Mouse (Mus musculus) thymus, adult 18-20 months (tissue): ENCODE measurements around the gene Dnah2.
A peak's percentile ranks its signal among the peaks of the same experiment; 100 is the strongest.
"Not testable (repeated sequence)": the region's sequence is repeated elsewhere in the genome, so short reads cannot be mapped to it uniquely, and the experiment has no call there.

ENCODE experiments used
- DNase-seq, 2 experiments: peaks; one replicate each; pipeline ENCODE4 v3.0.0; 2022; ENCODE audit warnings: mixed read lengths in 2 of 2

The Dnah2 gene

DNA sequence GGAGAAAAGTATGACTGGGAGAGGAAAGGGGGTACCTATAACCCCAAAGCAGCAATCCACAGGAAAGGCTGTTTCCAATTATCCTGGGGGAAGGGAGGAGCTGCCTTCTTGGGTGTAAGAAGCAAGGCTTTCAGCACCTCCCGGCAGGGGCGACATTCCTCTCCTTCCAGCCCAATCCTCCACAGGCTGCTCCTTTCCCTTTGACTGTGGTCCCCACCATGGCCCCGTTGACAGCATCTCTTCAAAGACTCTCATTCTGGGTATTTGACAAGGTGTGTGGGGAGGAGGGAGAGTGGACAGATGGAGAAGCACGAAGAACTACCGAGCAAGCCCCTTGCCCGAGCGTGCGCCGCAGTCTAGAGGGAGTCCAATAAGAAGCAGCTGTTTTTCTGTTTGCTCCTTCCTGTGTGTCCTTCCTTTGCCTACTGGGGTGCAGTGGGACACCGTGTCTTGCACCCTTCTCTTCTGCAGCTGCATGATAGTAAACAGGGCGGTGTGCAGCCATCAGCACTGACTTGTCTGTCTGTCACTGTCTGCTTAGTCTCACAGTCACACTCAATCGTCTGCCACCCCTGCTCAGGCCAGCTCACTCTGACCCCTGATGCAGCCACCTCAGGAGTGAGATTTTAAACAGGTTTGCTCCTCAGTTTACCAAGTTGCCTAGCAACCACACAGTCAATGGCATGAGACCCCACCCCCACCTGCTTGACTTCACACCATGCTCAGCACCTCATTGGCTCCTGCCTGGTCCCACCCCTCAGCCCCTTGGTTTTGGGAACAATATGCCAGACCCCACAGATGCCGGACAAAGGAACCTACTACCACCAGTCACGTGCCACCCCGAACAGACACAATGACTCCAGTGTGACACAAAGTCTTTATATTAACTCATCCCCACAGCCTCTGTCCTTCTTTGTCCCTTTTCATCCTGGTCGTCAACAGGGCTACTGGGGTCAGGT is 12.3 kb upstream of the Dnah2 start:
- DNase-seq: no peak

DNA sequence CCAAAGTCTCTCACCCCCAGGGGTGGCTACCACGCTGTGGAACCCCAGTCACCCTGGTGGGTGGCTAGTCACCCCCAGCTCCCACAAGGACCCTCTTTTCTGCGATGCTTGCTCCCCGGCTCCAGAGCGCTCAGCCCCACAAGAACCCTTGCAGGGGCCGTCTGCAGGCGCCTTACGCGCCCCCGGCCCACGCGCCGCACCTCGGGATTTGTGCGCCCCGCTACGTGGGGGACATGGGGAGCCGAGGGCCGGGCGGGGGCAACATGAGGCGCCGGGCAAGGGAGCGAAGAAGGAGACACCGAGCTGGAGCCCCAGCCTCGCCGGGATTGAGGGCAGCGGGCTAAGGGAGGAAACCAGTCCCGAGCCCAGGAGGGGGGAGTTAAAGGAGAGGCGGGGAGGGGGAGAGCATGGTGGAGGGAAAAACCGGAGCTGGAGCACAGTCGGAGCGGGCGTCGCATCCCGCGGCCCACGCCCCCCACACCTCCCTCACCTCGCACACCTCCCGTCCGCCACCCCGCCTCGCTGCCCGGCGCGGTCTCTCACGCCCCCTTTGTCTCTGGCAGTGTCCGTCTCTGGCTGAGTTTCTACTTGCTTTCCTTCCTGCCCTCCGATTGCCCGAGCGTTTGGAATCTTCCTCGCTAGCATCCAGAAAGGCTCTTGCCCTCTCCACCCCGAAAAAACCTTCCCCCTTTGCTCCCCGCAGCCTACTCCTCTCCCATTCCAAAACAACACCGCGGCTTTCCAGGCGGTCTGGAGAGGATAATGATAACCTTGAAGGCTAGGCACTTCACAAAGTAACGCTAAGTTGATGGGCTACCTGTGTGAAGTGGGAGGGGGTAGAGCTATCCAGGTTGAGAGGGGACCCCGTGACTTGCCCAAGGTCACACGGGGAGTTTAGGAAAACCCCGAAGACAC is 11.2 kb upstream of the Dnah2 start, which contains the start of gene Efnb3:
Gene Efnb3 (minus strand): TSS at position 355 of the 915 bp plus-strand sequence.
- no peak for DNase-seq

DNA sequence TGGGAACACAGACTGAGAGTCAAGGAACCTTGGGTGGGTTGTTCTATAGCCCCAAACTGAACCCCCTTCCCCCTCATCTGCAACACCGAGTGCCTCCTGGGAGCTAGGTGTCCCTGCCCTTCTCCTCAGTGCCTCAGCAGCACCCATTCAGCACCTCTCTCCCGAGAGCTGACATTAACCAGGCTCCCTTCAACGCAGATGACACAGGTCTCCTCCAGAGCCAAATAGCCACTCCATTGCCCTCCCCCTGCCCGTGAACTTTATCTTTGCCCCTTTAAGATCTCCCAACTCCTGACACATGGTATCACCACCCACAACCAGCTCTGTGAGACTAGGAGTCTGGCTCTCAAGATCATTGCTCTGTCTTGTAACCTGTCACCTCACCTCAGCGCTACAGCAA is 10.3 kb upstream of the Dnah2 start:
- DNase-seq: no peak

DNA sequence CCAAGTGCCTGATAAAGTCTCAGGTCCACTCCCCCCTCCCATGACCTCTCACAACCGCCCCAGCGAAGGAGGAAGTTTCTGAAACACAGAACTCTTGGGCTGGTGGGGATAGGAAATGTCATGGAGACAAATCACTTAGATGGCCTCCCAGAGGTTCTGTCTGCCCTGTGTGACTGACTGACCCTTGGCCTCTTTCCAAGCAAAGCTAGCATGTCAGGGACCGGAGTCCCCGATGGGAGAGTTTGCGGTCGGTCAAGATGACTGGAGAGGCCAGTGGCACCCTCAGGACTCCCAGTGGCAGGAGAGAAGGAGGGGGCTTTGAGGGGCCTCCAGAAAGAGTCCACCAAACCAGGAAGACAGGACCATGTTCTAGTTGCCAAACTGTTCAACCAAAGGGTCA is 9.8 kb upstream of the Dnah2 start:
- no peak for DNase-seq

DNA sequence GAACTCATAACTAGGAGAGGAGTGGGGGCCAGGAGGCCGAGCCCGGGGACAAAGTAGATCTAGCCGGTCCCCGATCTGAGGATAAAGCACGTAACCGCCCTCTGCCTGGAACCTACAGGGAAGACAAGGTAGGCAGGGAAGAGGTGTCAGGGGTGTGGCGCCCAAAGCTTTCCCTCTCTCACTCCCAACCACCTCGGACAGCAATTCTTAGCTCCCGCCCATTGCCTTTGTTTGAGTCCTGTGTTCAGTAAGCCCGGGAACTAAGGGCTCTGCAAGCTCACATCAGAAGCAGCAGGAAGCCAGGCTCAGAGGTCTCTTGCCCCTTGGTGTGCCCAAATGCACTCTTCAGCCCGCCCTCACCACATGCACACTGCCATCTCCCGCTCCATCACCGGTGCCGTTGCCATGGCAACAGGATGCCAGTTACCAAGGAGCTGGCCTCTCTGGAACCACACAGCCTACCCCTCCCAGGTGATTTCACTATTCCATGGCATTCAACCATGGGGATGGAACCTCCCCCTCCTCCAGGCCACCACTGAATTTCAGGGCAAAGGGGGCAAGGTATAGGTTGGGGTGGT is 8.6 kb upstream of the Dnah2 start:
- DNase-seq: no peak

DNA sequence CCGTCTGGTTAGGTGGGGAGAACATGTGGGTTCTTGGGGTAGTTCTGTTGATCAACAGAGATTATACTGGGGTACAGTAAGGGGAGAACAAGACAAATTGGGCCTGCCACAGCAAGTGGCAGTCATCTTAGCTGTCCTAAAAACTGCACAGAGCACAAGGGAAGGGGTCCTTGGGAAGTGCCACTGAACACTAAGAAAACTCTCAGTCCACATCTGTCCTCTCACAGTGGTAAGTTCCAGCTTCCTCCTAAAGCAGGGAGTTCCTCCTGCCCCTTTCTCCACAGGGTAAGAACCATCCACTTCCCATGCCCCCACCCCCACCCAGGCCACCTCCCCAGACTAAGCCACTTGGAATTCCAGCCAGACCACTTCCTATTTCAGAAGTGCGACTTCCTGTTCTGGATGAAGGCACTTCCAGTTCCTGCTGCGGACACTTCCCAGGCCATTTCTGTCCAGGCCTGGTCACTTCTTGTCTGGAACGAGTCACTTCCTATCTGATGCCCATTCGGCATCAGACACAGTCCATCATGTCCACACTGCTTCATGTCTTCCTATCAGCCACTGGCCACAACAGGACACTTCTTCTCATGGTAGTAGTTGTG is 5.7 kb upstream of the Dnah2 start:
- no peak for DNase-seq

DNA sequence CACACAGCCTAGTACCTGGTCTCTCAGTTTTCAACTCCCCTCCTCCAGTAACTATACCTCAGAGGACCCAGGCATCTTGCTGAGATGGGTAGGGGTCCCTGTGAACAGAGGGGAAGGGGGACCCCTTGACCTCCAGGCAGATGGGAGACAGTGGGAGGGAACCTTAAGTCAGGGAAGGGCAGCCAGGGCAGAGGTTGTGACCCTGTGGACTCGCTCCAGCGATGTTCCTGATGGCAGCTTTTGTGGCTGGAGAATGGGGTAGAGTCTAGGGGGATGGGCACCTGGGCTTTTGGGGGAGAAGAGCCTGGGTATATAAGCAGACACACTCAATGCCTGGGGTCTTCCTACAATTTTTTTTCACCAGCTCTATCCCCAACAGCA is 4.4 kb upstream of the Dnah2 start:
- no peak for DNase-seq

DNA sequence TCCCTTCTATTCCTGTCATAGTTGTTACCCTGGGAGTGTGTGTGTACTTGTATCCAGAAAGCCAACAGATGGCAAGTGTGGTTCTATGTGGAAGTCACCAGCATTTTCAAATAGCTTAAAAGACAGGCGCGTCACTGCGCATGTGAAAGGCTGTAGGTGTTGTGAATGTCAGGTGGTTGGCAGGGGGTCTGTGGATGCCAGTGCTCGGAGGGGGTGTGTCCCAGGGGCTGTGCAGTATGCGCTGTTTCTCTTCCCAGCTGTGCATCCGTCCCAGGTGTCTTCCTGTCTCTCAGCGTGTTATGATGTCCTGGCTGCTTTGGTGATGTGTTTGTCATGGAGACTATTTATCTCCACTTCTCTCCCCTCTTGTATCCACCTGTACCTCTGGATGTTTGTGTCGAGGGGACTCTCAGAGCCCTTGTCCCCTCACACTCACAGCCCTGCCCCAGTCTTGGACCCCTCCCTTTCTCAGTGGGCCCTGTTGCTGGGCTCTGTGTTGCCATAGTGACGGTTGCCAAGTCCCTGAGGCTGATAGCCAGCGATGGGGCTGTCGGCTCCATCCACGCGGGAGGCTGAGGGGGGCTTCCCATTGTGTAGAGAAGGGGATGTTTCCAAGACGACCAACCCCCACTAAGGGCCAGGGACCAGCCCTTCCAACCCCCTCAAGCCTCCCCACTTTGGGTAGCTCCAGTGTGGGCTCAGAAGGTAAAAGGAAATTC is 3.9 kb upstream of the Dnah2 start:
- peak in 1 of 2 experiments; percentile 40 for DNase-seq

DNA sequence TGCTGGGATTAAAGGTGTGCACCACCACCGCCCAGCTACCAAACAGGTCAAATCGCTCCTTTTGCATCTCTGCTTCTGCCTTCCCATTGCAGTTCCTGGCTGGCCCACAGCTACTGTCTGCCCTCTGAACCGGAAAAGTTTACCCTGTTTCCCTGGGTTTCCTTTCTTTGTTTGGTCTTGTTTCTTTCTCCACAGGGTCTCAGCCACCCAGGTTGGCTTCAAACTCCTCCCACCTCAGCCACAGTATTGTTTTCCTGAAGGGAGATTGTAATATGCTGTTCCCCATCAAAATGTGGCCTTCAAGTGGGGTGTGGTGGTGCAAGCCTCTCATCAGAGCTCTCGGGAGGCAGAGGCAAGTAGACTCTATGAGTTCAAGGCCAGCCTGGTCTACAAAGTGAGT is 2.4 kb upstream of the Dnah2 start:
- DNase-seq: no peak

DNA sequence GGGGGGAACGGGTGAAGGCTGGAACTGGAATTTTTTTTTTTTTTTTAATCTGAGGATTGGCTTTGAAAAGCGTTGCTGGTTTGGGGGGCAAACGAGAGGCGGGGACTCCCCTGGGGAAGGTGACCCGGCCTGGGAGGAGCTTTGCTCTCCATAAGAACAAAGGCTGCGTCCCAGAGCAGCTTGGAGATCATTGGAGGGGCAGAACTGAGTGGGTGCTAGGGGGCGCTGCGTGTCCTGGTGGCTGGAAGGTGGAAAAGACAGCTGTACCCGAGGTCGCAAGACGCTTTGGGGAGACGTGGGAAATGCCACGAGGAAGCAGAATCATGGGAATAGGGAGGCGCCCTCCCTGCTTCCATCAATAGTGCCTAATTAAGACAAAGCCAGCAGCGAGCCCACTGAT is 1.8 kb downstream of the Dnah2 start:
- peak in 1 of 2 experiments; percentile 44 for DNase-seq

DNA sequence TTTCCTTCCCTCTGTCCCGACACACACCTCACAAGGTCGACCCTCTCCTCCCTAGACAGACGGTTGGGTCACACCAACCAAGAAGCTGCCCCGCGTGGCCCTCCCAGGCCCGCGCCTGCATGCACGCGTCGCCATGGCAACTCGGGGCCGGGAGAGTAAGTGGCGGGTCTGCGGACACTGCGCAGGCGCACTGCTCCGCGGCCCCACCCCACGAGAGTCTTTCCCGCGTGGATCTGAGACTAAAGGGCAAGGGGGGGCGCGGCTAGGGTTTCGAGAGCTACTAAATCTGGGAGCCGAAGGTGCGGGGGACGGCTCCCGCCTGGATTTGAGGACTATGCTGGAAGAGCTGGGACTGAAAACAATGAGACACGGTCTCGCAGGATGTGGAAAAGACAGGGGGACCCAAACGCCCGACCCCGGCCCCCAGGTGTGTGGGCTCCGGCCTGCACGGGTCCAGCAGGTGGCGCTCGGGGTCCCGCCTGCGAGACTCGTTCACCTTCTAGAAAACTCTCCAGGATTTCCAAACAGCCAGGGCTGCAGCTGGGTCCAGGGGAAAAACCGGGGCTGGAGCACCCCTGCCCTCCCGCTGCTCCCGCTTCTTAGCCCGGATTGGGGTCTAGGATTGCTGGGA is 2.4 kb downstream of the Dnah2 start:
- DNase-seq: peak; percentile 51 to 67

DNA sequence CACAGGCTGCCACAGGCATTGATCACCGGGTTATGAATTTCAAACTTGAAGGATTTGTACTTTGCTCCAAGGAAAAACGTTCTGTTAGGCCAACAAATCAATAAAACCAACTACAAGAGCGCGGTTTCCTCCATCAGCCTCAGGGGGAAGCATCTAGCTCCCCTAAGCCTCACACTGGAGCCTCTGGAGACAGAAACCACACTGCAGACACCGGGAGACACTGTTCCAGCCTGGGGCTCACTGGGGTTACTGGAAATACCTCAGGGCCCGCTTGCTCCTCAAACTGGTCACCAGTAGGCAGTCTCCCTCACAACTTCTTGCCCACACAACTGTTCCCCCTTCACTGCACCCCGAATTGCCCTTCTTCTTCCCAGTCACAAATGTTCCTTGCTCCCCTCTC is 3.0 kb downstream of the Dnah2 start:
- DNase-seq: no peak

DNA sequence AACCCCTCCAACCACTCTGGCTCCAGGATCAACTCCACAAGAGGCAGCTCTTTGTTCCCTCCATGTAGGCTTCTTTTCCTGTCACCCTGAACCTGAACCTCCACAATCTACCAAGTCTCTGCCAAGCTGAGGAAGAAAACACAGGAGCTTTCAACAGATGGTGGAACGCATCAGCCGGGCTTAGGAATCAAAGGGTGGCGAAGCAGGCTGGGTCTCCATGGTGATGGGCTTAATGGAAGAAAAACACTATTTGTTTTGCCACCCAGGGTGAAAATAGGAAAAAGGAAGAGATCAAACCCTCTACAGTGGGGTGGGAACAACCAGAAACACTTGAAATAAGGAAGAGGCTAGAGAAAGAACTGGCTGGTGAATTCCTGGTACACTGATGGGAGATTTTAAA is 5.3 kb downstream of the Dnah2 start:
- DNase-seq: no peak

DNA sequence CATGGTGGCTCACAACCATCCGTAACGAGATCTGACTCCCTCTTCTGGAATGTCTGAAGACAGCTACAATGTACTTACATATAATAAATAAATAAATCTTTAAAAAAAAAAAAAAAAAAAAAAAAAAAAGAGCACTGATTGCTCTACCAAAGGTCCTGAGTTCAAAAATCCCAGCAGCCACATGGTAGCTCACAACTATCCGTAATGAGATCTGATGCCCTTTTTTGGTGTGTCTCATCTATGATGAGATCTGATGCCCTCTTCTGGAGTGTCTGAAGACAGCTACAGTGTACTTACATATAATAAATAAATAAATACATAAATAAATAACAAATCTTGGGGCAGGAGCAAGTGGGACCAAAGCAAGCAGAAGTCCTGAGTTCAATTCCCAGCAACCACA is 7.2 kb downstream of the Dnah2 start:
- not testable (repeated sequence) for DNase-seq

DNA sequence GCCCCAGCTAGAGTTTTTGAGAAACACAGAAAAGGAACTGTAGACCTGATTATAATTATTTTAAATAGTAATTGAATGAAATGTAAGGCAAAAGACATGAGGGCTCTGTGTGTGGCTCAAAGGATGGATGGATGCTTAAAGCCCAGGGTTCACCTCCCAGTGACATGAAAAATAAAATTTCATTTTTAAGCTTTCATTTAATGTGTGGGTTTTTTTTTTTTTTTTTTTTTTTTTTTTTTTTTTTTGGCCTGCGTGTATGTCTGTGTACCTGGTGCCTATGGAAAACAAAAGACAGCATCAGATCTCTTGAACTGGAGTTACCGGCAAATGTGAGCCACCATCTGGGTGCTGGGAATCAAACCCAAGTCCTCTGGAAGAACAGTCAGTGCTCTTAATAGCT is 8.2 kb downstream of the Dnah2 start:
- DNase-seq: no peak

DNA sequence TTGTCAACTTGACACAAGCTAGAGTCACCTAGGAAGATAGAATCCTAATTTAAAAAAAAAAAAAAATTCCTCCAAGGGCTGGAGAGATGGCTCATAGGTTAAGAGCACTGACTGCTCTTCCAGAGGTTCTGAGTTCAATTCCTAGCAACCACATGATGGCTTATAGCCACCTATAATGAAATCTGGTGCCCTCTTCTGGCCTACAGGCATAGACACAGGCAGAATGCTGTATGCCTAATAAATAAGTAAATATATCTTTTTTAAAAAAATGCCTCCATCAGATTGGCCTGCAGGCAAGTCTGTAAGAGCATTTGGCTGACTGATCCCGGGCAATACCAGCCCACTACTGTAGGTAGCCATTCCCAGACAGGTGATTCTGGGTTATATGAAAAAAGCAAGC is 13.9 kb downstream of the Dnah2 start:
- no peak for DNase-seq

DNA sequence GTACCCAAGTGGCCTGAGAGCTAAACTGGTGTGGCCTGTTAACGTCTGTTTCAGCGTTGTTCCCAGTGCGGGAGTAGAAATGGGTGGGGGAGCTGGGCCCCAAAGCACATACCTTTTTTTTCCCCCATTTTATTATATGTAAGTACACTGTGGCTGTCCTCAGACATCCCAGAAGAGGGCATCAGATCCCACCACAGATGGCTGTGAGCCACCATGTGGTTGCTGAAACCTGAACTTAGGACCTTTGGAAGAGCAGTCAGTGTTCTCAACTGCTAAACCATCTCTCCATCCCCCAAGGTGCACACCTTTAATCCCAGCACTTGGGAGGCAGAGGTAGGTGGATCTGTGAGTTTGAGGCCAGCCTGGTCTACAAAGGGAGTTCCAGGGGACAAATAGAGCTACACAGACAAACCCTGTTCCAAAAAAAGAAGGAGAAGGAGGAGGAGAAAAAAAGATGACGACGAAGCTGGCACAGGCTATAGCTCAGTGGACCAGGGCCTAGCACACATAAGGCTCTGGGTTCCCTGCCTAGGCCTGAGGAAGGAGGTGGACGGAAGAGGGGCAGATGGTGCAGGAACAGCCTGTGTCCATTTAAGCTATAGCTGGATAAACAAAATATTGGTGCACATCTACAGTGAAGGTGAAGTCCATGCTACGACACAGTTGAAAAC is 16.3 kb downstream of the Dnah2 start:
- no peak for DNase-seq

DNA sequence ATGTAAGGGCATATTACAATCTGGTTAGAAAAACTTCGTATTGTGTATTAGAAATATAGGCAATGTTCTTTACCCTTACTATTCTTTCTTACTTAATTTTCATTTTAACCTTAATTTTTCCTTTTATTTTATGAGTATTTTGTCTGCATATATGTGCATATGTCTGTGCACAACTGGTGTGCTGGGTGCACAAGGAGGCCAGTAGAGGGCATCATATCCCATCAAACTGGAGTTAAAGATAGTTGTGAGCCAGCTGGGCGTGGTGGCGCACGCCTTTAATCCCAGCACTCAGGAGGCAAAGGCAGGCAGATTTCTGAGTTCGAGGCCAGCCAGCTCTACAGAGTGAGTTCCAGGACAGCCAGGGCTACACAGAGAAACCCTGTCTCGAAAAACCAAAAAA is 18.2 kb downstream of the Dnah2 start:
- DNase-seq: not testable (repeated sequence)

DNA sequence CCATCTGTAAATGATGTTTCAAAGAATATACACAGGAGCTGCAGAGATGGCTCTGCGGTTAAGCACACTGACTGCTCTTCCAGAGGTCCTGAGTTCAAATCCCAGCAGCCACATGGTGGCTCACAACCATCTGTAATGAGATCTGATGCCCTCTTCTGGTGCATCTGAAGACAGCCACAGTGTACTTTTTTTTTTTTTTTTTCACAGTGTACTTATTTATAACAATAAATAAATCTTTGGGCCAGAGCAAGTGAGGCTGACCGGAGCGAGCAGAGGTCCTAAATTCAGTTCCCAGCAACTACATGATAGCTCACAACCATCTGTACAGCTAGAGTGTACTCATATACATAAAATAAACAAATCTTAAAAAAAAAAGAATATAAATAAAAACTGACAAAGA is 18.6 kb downstream of the Dnah2 start:
- not testable (repeated sequence) for DNase-seq

DNA sequence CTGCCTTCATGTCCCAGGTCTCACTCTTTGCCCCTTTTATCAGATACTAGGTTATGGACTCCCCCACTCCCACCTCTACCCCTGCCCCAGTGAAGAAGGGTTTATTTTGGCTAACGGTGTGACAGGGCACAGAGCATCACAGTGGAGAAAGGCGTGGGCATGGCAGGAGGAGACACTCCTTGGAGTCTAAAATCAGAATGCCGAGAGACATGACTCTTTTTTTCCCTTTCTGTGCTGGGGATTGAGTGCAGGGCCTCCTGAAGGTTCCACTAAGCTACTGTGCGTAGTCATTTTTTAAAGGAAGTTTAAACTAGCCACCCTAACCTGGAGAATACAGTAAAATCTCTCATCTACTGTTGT is 20.9 kb downstream of the Dnah2 start:
- DNase-seq: no peak
